Comparison of ENCODE assay signal across 8 mouse cellular contexts in genomic region chr15:59783782-59784555, GRCm38 (mm10).
DNase-seq lines count a peak whose midpoint lies in the region; ATAC-seq and TF ChIP-seq lines count a peak whose summit lies in the region.

No protein-coding gene starts in this region.

- no peak for TF ChIP-seq EP300 in stomach, postnatal 0 days (optimal IDR thresholded peaks at IDR 0.05)

- H3K4me1 ChIP-seq in embryonic facial prominence, embryonic 10.5 days, result peaks cover 42% of the 10 kb centered on the region
- H3K4me1 ChIP-seq in heart, embryonic 14.5 days (ENCODE audit: control insufficient read depth in 2 of 2, insufficient read depth in 2 of 2, low read length in 2 of 2), result peaks cover 9 to 12% of the 10 kb centered on the region in 2 experiments
- H3K4me1 ChIP-seq in stomach, postnatal 0 days (replicated peaks; ENCODE audit: control insufficient read depth, insufficient read depth), result no peaks in the 10 kb centered on the region

- no peaks in the 10 kb centered on the region for H3K36me3 ChIP-seq in embryonic facial prominence, embryonic 10.5 days (replicated peaks)
- no peaks in the 10 kb centered on the region for H3K36me3 ChIP-seq in heart, embryonic 14.5 days (ENCODE audit: control insufficient read depth, insufficient read depth, low read length)
- no peaks in the 10 kb centered on the region for H3K36me3 ChIP-seq in stomach, postnatal 0 days (ENCODE audit: control insufficient read depth, insufficient read depth, low read length)

- 5% methylated on average over 22 of the region's 22 CpGs for WGBS in embryonic facial prominence, embryonic 10.5 days
- 11% methylated on average over 22 of the region's 22 CpGs for WGBS in heart, embryonic 14.5 days
- WGBS in stomach, postnatal 0 days, result 17% methylated on average over 22 of the region's 22 CpGs

- H3K27me3 ChIP-seq in embryonic facial prominence, embryonic 10.5 days (replicated peaks; ENCODE audit: low read depth, poor library complexity, severe bottlenecking), result no peaks in the 10 kb centered on the region; the same call in 1 of the 2 replicates
- H3K27me3 ChIP-seq in heart, embryonic 14.5 days (ENCODE audit: control insufficient read depth, insufficient read depth, low read length), result no peaks in the 10 kb centered on the region
- no peaks in the 10 kb centered on the region for H3K27me3 ChIP-seq in stomach, postnatal 0 days (ENCODE audit: control insufficient read depth, insufficient read depth, low read length)

- H3K9ac ChIP-seq in heart, embryonic 14.5 days (ENCODE audit: low read length), result peak overlapping the region; percentile 47
- peak overlapping the region; percentile 23; the same call in 1 of the 2 replicates for H3K9ac ChIP-seq in stomach, postnatal 0 days (ENCODE audit: low read length)

- peaks cover 5% of the 10 kb centered on the region; the same call in 1 of the 2 replicates for H3K9me3 ChIP-seq in embryonic facial prominence, embryonic 10.5 days
- H3K9me3 ChIP-seq in heart, embryonic 14.5 days (ENCODE audit: control insufficient read depth, low read length), result peaks cover 4% of the 10 kb centered on the region; the same call in 1 of the 2 replicates
- H3K9me3 ChIP-seq in stomach, postnatal 0 days (ENCODE audit: control insufficient read depth, low read length), result 0 out of 2 replicates have a peak, but pooled peaks cover 5% of the 10 kb centered on the region

- peak overlapping the region; percentile 55; the same call in 1 of the 2 replicates for H3K27ac ChIP-seq in embryonic facial prominence, embryonic 10.5 days (replicated peaks)
- no peak overlapping the region; a peak in 1 of 4 replicates for H3K27ac ChIP-seq in heart, embryonic 14.5 days (replicated peaks in 1 of 2; ENCODE audit: control insufficient read depth in 1 of 2, insufficient read depth in 1 of 2, low read depth in 2 of 2, low read length in 2 of 2)
- H3K27ac ChIP-seq in stomach, postnatal 0 days (replicated peaks), result peak overlapping the region; percentile 67

- DNase-seq in adrenal gland, adult 18-20 months (ENCODE audit: low spot score in 2 of 2), result peak; percentile 34 to 37
- DNase-seq in embryonic facial prominence, embryonic 10.5 days (ENCODE audit: low spot score), result peak; percentile 44
- DNase-seq in kidney, postnatal 10 days, result peak; percentile 42
- DNase-seq in lung, postnatal 4 days, result peak; percentile 78
- DNase-seq in stomach, postnatal 0 days (ENCODE audit: low spot score), result peak; percentile 37
- DNase-seq in thymus, postnatal 14 days, result no peak
- no peak for DNase-seq in thymus, postnatal 0 days (ENCODE audit: low spot score)

- H3K4me2 ChIP-seq in heart, embryonic 14.5 days (ENCODE audit: low read length), result peak overlapping the region; percentile 46
- peak overlapping the region; percentile 24 for H3K4me2 ChIP-seq in stomach, postnatal 0 days (replicated peaks; ENCODE audit: low read depth)

- peak overlapping the region; percentile 38 for H3K4me3 ChIP-seq in embryonic facial prominence, embryonic 10.5 days
- no peak overlapping the region for H3K4me3 ChIP-seq in heart, embryonic 14.5 days (ENCODE audit: control insufficient read depth in 1 of 2, insufficient read depth in 1 of 2, low read depth in 1 of 2, low read length in 2 of 2)
- no peak overlapping the region for H3K4me3 ChIP-seq in stomach, postnatal 0 days (ENCODE audit: low read depth, low read length)

- no peak for ATAC-seq in heart, embryonic 14.5 days (ENCODE audit: insufficient number of reproducible peaks, insufficient read depth, low FRiP score, low read depth)
- ATAC-seq in stomach, postnatal 0 days (ENCODE audit: low FRiP score, low TSS enrichment), result peak; percentile 64

- no peak for TF ChIP-seq CTCF in stomach, postnatal 0 days (IDR thresholded peaks at IDR 0.05; ENCODE audit: low read depth)

Comparison
In these comparisons a context has a peak if more than half of its experiments do, and no peak if none do; other contexts are left out.
1. DNase-seq: peak in adrenal gland, adult 18-20 months (2 of 2), embryonic facial prominence, embryonic 10.5 days (single experiment), kidney, postnatal 10 days (single experiment), lung, postnatal 4 days (2 of 2) and stomach, postnatal 0 days (single experiment); none in thymus, postnatal 14 days (single experiment) and thymus, postnatal 0 days (single experiment).
2. H3K27ac ChIP-seq: peak in embryonic facial prominence, embryonic 10.5 days (single experiment) and stomach, postnatal 0 days (single experiment); none in heart, embryonic 14.5 days (0 of 2).